Mouse (Mus musculus): ENCODE measurements around the gene Ubap2l. TPM values are rescaled to one million over a fixed set of nuclear protein-coding genes. Genes with fewer than 3 reads are reported as not detected.

The Ubap2l gene
- polyA plus RNA-seq, 1 experiment from 2014 or later = 163 TPM

GRCm38 (mm10) chr3:90076921-90077716, 24.7 kb upstream of the Ubap2l start:
- Histone ChIP-seq H3K4me2 (ENCODE audit: low read depth, low read length) (no peak overlapping the region), H3K4me1 (ENCODE audit: control insufficient read depth, insufficient read depth, low read length) (peaks cover 13% of the 10 kb centered on the region), H3K9ac (replicated peaks; ENCODE audit: low read depth, low read length) (no peak overlapping the region), H3K4me3 (ENCODE audit: low read depth, low read length) (no peak overlapping the region), H3K27ac (ENCODE audit: low read depth, low read length) (no peak overlapping the region), H3K9me3 (ENCODE audit: control insufficient read depth, low read length) (no peaks in the 10 kb centered on the region), H3K27me3 (ENCODE audit: control insufficient read depth, insufficient read depth, low read length) (no peaks in the 10 kb centered on the region), H3K36me3 (ENCODE audit: control insufficient read depth, insufficient read depth, low read length) (no peaks in the 10 kb centered on the region)
- 9% methylated on average over 5 of the region's 5 CpGs for WGBS
- ATAC-seq (ENCODE audit: low read depth) = no peak

- no peak for ATAC-seq (ENCODE audit: low read depth)
- Histone ChIP-seq H3K27ac (ENCODE audit: low read depth, low read length) (no peak within 1 kb of the TSS), H3K36me3 (ENCODE audit: control insufficient read depth, insufficient read depth, low read length) (no peaks in the 10 kb centered on the region), H3K4me1 (ENCODE audit: control insufficient read depth, insufficient read depth, low read length) (no peaks in the 10 kb centered on the region), H3K4me2 (ENCODE audit: low read depth, low read length) (no peak within 1 kb of the TSS), H3K9ac (replicated peaks; ENCODE audit: low read depth, low read length) (no peak within 1 kb of the TSS), H3K9me3 (ENCODE audit: control insufficient read depth, low read length) (no peaks in the 10 kb centered on the region), H3K4me3 (ENCODE audit: low read depth, low read length) (no peak within 1 kb of the TSS), H3K27me3 (ENCODE audit: control insufficient read depth, insufficient read depth, low read length) (no peaks in the 10 kb centered on the region)
- 76% methylated on average over 4 of the region's 4 CpGs for WGBS
Measured at GRCm38 (mm10) chr3:90072294-90072693, 19.9 kb upstream of the Ubap2l start, which contains the start of gene Tpm3. Tpm3 (plus strand) TSS chr3:90072649.

GRCm38 (mm10) chr3:90069688-90070087, 17.3 kb upstream of the Ubap2l start:
- no peak overlapping the region for H3K27ac ChIP-seq (ENCODE audit: low read depth, low read length)
- ATAC-seq (ENCODE audit: low read depth) = no peak
- no peaks in the 10 kb centered on the region for H3K9me3 ChIP-seq (ENCODE audit: control insufficient read depth, low read length)
- H3K27me3 ChIP-seq (ENCODE audit: control insufficient read depth, insufficient read depth, low read length) = no peaks in the 10 kb centered on the region
- H3K4me3 ChIP-seq (ENCODE audit: low read depth, low read length) = no peak overlapping the region
- H3K4me2 ChIP-seq (ENCODE audit: low read depth, low read length) = no peak overlapping the region
- H3K9ac ChIP-seq (replicated peaks; ENCODE audit: low read depth, low read length) = no peak overlapping the region
- H3K36me3 ChIP-seq (ENCODE audit: control insufficient read depth, insufficient read depth, low read length) = no peaks in the 10 kb centered on the region; the same call in 1 of the 2 replicates
- WGBS = 83% methylated on average over 7 of the region's 7 CpGs
- H3K4me1 ChIP-seq (ENCODE audit: control insufficient read depth, insufficient read depth, low read length) = no peaks in the 10 kb centered on the region

GRCm38 (mm10) chr3:90067851-90068250, 15.4 kb upstream of the Ubap2l start:
- H3K27ac ChIP-seq (ENCODE audit: low read depth, low read length) = no peak overlapping the region
- no peaks in the 10 kb centered on the region for H3K27me3 ChIP-seq (ENCODE audit: control insufficient read depth, insufficient read depth, low read length)
- WGBS = 90% methylated on average over 4 of the region's 4 CpGs
- H3K4me3 ChIP-seq (ENCODE audit: low read depth, low read length) = no peak overlapping the region
- H3K4me2 ChIP-seq (ENCODE audit: low read depth, low read length) = no peak overlapping the region
- 0 out of 2 replicates have a peak, but pooled peaks have one; percentile 24 for ATAC-seq (ENCODE audit: low read depth)
- no peaks in the 10 kb centered on the region for H3K9me3 ChIP-seq (ENCODE audit: control insufficient read depth, low read length)
- H3K4me1 ChIP-seq (ENCODE audit: control insufficient read depth, insufficient read depth, low read length) = no peaks in the 10 kb centered on the region
- peaks cover 9% of the 10 kb centered on the region for H3K36me3 ChIP-seq (ENCODE audit: control insufficient read depth, insufficient read depth, low read length)
- no peak overlapping the region for H3K9ac ChIP-seq (replicated peaks; ENCODE audit: low read depth, low read length)

- Histone ChIP-seq H3K9ac (replicated peaks; ENCODE audit: low read depth, low read length) (no peak overlapping the region), H3K36me3 (ENCODE audit: control insufficient read depth, insufficient read depth, low read length) (peaks cover 27% of the 10 kb centered on the region), H3K27me3 (ENCODE audit: control insufficient read depth, insufficient read depth, low read length) (no peaks in the 10 kb centered on the region), H3K4me3 (ENCODE audit: low read depth, low read length) (no peak overlapping the region), H3K4me2 (ENCODE audit: low read depth, low read length) (no peak overlapping the region), H3K4me1 (ENCODE audit: control insufficient read depth, insufficient read depth, low read length) (no peaks in the 10 kb centered on the region), H3K27ac (ENCODE audit: low read depth, low read length) (no peak overlapping the region), H3K9me3 (ENCODE audit: control insufficient read depth, low read length) (no peaks in the 10 kb centered on the region)
- WGBS = 62% methylated on average over 3 of the region's 3 CpGs
- no peak for ATAC-seq (ENCODE audit: low read depth)
Measured at GRCm38 (mm10) chr3:90065553-90065952, 13.1 kb upstream of the Ubap2l start.

- no peak overlapping the region for H3K4me2 ChIP-seq (ENCODE audit: low read depth, low read length)
- no peak overlapping the region for H3K27ac ChIP-seq (ENCODE audit: low read depth, low read length)
- ATAC-seq (ENCODE audit: low read depth) = no peak
- 86% methylated on average over 3 of the region's 3 CpGs for WGBS
- no peaks in the 10 kb centered on the region for H3K27me3 ChIP-seq (ENCODE audit: control insufficient read depth, insufficient read depth, low read length)
- H3K9ac ChIP-seq (replicated peaks; ENCODE audit: low read depth, low read length) = no peak overlapping the region
- peaks cover 31% of the 10 kb centered on the region for H3K36me3 ChIP-seq (ENCODE audit: control insufficient read depth, insufficient read depth, low read length)
- H3K4me3 ChIP-seq (ENCODE audit: low read depth, low read length) = no peak overlapping the region
- no peaks in the 10 kb centered on the region for H3K9me3 ChIP-seq (ENCODE audit: control insufficient read depth, low read length)
- H3K4me1 ChIP-seq (ENCODE audit: control insufficient read depth, insufficient read depth, low read length) = no peaks in the 10 kb centered on the region
Measured at GRCm38 (mm10) chr3:90064383-90064782, 12.0 kb upstream of the Ubap2l start.

GRCm38 (mm10) chr3:90062539-90062938, 10.1 kb upstream of the Ubap2l start:
- Histone ChIP-seq H3K27me3 (ENCODE audit: control insufficient read depth, insufficient read depth, low read length) (no peaks in the 10 kb centered on the region), H3K9me3 (ENCODE audit: control insufficient read depth, low read length) (no peaks in the 10 kb centered on the region), H3K36me3 (ENCODE audit: control insufficient read depth, insufficient read depth, low read length) (peaks cover 38% of the 10 kb centered on the region), H3K9ac (replicated peaks; ENCODE audit: low read depth, low read length) (no peak overlapping the region), H3K4me2 (ENCODE audit: low read depth, low read length) (no peak overlapping the region), H3K27ac (ENCODE audit: low read depth, low read length) (no peak overlapping the region), H3K4me3 (ENCODE audit: low read depth, low read length) (no peak overlapping the region), H3K4me1 (ENCODE audit: control insufficient read depth, insufficient read depth, low read length) (no peaks in the 10 kb centered on the region)
- no peak for ATAC-seq (ENCODE audit: low read depth)
- 67% methylated on average over 2 of the region's 2 CpGs for WGBS

GRCm38 (mm10) chr3:90061549-90061948, 9.1 kb upstream of the Ubap2l start:
- H3K9ac ChIP-seq (replicated peaks; ENCODE audit: low read depth, low read length) = no peak overlapping the region
- H3K4me2 ChIP-seq (ENCODE audit: low read depth, low read length) = no peak overlapping the region
- no peaks in the 10 kb centered on the region for H3K27me3 ChIP-seq (ENCODE audit: control insufficient read depth, insufficient read depth, low read length)
- no peak for ATAC-seq (ENCODE audit: low read depth)
- H3K36me3 ChIP-seq (ENCODE audit: control insufficient read depth, insufficient read depth, low read length) = peaks cover 38% of the 10 kb centered on the region
- no peaks in the 10 kb centered on the region for H3K4me1 ChIP-seq (ENCODE audit: control insufficient read depth, insufficient read depth, low read length)
- no peaks in the 10 kb centered on the region for H3K9me3 ChIP-seq (ENCODE audit: control insufficient read depth, low read length)
- H3K4me3 ChIP-seq (ENCODE audit: low read depth, low read length) = no peak overlapping the region
- H3K27ac ChIP-seq (ENCODE audit: low read depth, low read length) = no peak overlapping the region
- 93% methylated on average over 6 of the region's 6 CpGs for WGBS

GRCm38 (mm10) chr3:90051441-90052350, 732 bp downstream of the Ubap2l start, which contains the start of gene 4933434E20Rik:
4933434E20Rik (plus strand) TSS chr3:90051636.
- Histone ChIP-seq H3K36me3 (ENCODE audit: control insufficient read depth, insufficient read depth, low read length) (peaks cover 17% of the 10 kb centered on the region), H3K4me3 (ENCODE audit: low read depth, low read length) (peak within 1 kb of the TSS; percentile 86), H3K9me3 (ENCODE audit: control insufficient read depth, low read length) (no peaks in the 10 kb centered on the region), H3K4me1 (ENCODE audit: control insufficient read depth, insufficient read depth, low read length) (peaks cover 17% of the 10 kb centered on the region), H3K27me3 (ENCODE audit: control insufficient read depth, insufficient read depth, low read length) (no peaks in the 10 kb centered on the region), H3K9ac (replicated peaks; ENCODE audit: low read depth, low read length) (peak within 1 kb of the TSS; percentile 95), H3K27ac (ENCODE audit: low read depth, low read length) (peak within 1 kb of the TSS; percentile 92), H3K4me2 (ENCODE audit: low read depth, low read length) (peak within 1 kb of the TSS; percentile 85)
- peak; percentile 79 for ATAC-seq (ENCODE audit: low read depth)
- WGBS = under 1% methylated on average over 42 of the region's 43 CpGs

All from neural tube, embryonic 14.5 days (tissue).